Mouse (Mus musculus): ENCODE results near the gene Ppp1r36. TPM values are rescaled to one million over a fixed set of nuclear protein-coding genes. Genes with fewer than 3 reads are reported as not detected.
"Not testable (repeated sequence)": the region's sequence is repeated elsewhere in the genome, so short reads cannot be mapped to it uniquely, and the experiment has no call there.

Gene Ppp1r36
- polyA plus RNA-seq, 1 experiment from 2014 or later, result 4.3 TPM

DNA sequence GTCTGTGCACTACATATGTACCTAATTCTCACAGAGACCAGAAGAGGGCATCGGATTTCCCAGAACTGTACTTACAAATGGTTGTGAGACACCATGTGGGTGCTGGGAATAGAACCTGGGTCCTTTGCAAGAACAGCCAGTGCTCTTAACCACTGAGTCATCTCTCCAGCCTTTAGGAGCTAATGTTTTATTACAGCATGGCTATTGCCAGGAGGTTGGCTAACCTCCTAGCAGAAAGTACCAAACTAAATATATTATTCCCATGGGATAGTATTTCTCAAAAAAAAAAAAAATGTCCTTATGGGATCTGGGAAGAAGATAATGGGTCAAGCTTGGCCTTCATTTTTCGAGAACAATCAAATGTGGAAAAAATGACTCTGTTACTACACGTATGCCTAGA lies 7.9 kb downstream of the Ppp1r36 start:
- no peak overlapping the region for H3K4me2 ChIP-seq
- H3K9ac ChIP-seq (replicated peaks), result no peak overlapping the region
- no peaks in the 10 kb centered on the region for H3K36me3 ChIP-seq
- H3K27ac ChIP-seq, result no peak overlapping the region
- no peak overlapping the region for H3K4me3 ChIP-seq (replicated peaks)
- no peaks in the 10 kb centered on the region for H3K9me3 ChIP-seq
- WGBS, result 92% methylated on average over 3 of the region's 3 CpGs
- no peak for ATAC-seq (ENCODE audit: insufficient number of reproducible peaks, insufficient read depth, low FRiP score, low TSS enrichment, low read depth)
- no peaks in the 10 kb centered on the region for H3K27me3 ChIP-seq
- H3K4me1 ChIP-seq (replicated peaks), result no peaks in the 10 kb centered on the region

- Histone ChIP-seq H3K27me3 (no peaks in the 10 kb centered on the region), H3K4me1 (replicated peaks) (no peaks in the 10 kb centered on the region), H3K36me3 (no peaks in the 10 kb centered on the region), H3K9me3 (no peaks in the 10 kb centered on the region), H3K4me2 (no peak overlapping the region), H3K27ac (no peak overlapping the region), H3K9ac (replicated peaks) (no peak overlapping the region), H3K4me3 (replicated peaks) (no peak overlapping the region)
- no peak for ATAC-seq (ENCODE audit: insufficient number of reproducible peaks, insufficient read depth, low FRiP score, low TSS enrichment, low read depth)
- 56% methylated on average over 5 of the region's 5 CpGs for WGBS
Observed at GRCm38 (mm10) chr12:76427546-76427945, 10.2 kb downstream of the Ppp1r36 start.

- Histone ChIP-seq H3K36me3 (no peaks in the 10 kb centered on the region), H3K27ac (no peak overlapping the region), H3K4me1 (replicated peaks) (no peaks in the 10 kb centered on the region), H3K4me3 (replicated peaks) (no peak overlapping the region), H3K9ac (replicated peaks) (no peak overlapping the region), H3K4me2 (no peak overlapping the region), H3K9me3 (no peaks in the 10 kb centered on the region), H3K27me3 (peaks cover 18% of the 10 kb centered on the region)
- WGBS, result 44% methylated on average over 5 of the region's 5 CpGs
- no peak for ATAC-seq (ENCODE audit: insufficient number of reproducible peaks, insufficient read depth, low FRiP score, low TSS enrichment, low read depth)
Observed at GRCm38 (mm10) chr12:76430879-76431406, 13.6 kb downstream of the Ppp1r36 start.

GRCm38 (mm10) chr12:76431431-76431830 lies 14.1 kb downstream of the Ppp1r36 start:
- no peak for ATAC-seq (ENCODE audit: insufficient number of reproducible peaks, insufficient read depth, low FRiP score, low TSS enrichment, low read depth)
- 91% methylated on average over 6 of the region's 6 CpGs for WGBS

DNA sequence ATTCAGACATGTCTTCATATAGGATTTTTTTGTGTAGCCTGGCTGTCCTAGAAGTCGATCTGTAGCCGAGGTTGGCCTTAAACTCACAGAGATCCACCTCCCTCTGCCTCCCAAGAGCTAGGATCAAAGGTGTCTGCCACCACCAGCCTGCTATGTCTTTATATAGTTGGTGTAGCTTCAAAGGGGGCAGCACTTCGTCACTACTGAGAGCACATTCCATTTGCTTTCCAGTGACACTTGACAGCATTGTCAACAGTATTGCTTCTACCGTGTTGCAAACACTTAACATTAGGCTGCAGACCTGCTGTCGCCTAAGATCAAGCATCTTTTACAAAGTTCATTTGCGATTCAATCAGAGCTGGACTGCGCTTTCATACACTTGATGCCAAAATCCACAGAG lies 16.8 kb downstream of the Ppp1r36 start:
- Histone ChIP-seq H3K27me3 (peaks cover 21% of the 10 kb centered on the region), H3K4me2 (0 out of 2 replicates have a peak overlapping the region, but pooled peaks have one; percentile 65), H3K36me3 (no peaks in the 10 kb centered on the region), H3K4me3 (replicated peaks) (no peak overlapping the region), H3K27ac (no peak overlapping the region), H3K9me3 (no peaks in the 10 kb centered on the region), H3K4me1 (replicated peaks) (no peaks in the 10 kb centered on the region), H3K9ac (replicated peaks) (no peak overlapping the region)
- ATAC-seq (ENCODE audit: insufficient number of reproducible peaks, insufficient read depth, low FRiP score, low TSS enrichment, low read depth), result no peak
- WGBS, result 30% methylated on average over 7 of the region's 7 CpGs

More at GRCm38 (mm10) chr12:76431431-76431830, 14.1 kb downstream of the Ppp1r36 start:
- Histone ChIP-seq H3K4me1 (replicated peaks) (no peaks in the 10 kb centered on the region), H3K9ac (replicated peaks) (no peak overlapping the region), H3K4me3 (replicated peaks) (no peak overlapping the region), H3K36me3 (no peaks in the 10 kb centered on the region), H3K9me3 (no peaks in the 10 kb centered on the region), H3K27me3 (peaks cover 21% of the 10 kb centered on the region), H3K4me2 (no peak overlapping the region), H3K27ac (no peak overlapping the region)

DNA sequence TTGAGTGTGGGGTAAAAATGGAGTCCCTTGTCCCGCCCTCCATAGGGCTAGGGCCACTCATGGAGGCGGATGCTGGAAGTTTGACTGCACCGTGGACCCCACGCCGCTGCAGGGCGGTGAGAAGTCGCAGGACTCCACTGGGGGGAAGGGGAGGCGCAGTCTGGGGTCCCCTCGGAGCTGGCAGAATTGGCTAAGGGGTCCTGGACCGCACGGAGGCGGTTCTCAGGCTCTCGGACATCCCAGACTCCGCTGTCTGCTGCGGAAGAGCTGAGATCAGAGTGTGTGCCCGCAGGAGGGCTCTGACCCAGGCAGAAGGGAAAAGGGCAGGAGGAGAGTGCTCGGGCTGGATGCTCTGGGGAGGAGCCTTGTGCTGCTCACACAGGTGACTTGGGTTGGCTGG lies 17.7 kb downstream of the Ppp1r36 start:
- Histone ChIP-seq H3K27me3 (peaks cover 21% of the 10 kb centered on the region), H3K9me3 (no peaks in the 10 kb centered on the region), H3K4me1 (replicated peaks) (no peaks in the 10 kb centered on the region), H3K4me2 (peak overlapping the region; percentile 65), H3K4me3 (replicated peaks) (peak overlapping the region; percentile 42), H3K9ac (replicated peaks) (peak overlapping the region; percentile 61), H3K27ac (no peak overlapping the region), H3K36me3 (no peaks in the 10 kb centered on the region)
- ATAC-seq (ENCODE audit: insufficient number of reproducible peaks, insufficient read depth, low FRiP score, low TSS enrichment, low read depth), result peak; percentile 78
- WGBS, result 2% methylated on average over 17 of the region's 17 CpGs

DNA sequence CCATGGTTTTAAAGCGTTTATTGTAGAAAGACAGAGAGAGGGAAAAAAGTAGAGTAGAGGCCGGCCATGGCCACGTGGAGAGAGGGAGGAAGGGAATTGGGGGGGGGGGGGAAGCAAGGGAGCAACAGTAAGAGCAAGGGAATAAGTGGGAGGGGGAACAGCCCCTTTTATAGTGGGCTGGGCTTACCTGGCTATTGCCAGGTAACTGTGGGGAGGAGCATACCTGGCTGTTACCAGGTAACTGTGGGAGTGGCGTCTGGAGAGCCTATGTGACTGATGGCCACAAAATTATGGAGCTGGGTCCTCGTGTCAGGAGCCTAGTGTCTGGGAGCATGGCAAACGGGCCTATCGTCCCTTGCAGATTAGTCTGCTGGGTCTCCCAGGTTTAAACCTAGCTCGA lies 18.2 kb downstream of the Ppp1r36 start:
- H3K9ac ChIP-seq (replicated peaks), result no peak overlapping the region
- H3K4me3 ChIP-seq (replicated peaks), result peak overlapping the region; percentile 42
- H3K4me1 ChIP-seq (replicated peaks), result no peaks in the 10 kb centered on the region
- 34% methylated on average over 8 of the region's 8 CpGs for WGBS
- peaks cover 21% of the 10 kb centered on the region for H3K27me3 ChIP-seq
- no peaks in the 10 kb centered on the region for H3K9me3 ChIP-seq
- H3K27ac ChIP-seq, result no peak overlapping the region
- ATAC-seq (ENCODE audit: insufficient number of reproducible peaks, insufficient read depth, low FRiP score, low TSS enrichment, low read depth), result no peak
- no peaks in the 10 kb centered on the region for H3K36me3 ChIP-seq
- peak overlapping the region; percentile 65 for H3K4me2 ChIP-seq

DNA sequence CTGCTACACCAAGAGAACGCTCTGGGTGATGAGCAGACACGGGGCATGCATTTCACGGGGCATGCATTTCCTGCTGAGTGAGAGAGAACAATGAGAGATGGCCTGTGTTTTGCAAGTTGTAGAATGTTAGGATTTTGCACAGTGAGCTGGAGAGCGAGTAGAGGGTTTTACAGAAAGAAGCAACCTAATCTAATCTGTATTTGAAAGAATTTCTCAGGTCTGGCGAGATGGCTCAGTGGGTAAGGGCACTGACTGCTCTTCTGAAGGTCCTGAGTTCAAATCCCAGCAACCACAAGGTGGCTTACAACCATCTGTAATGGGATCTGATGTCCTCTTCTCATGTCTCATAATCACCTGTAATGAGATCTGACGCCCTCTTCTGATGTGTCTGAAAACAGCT lies 26.1 kb downstream of the Ppp1r36 start:
- ATAC-seq (ENCODE audit: insufficient number of reproducible peaks, insufficient read depth, low FRiP score, low TSS enrichment, low read depth), result not testable (repeated sequence)

DNA sequence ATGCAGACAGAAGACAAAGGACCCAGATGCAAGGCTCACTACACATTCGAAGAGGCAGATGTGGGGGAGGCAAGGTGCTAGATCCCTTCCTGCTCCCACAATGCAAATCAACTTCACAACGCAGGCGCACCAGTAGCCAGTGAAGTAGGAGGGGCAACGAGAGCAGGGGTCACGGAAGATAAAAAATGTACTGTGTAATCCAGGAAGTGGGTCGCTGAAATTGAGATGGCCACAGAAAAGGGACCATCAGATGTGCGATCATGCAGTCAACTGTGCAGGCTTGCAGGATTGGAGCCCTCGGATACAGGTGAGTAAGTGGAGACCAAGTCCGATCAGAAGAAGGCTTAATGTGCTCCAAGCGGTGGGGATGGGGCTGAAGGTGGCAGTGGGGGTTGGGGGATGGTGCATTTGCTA lies 27.0 kb downstream of the Ppp1r36 start:
- Histone ChIP-seq H3K4me1 (replicated peaks) (no peaks in the 10 kb centered on the region), H3K4me3 (replicated peaks) (no peak overlapping the region), H3K9me3 (no peaks in the 10 kb centered on the region), H3K27me3 (no peaks in the 10 kb centered on the region), H3K36me3 (no peaks in the 10 kb centered on the region), H3K27ac (no peak overlapping the region), H3K9ac (replicated peaks) (no peak overlapping the region), H3K4me2 (no peak overlapping the region)
- ATAC-seq (ENCODE audit: insufficient number of reproducible peaks, insufficient read depth, low FRiP score, low TSS enrichment, low read depth), result no peak
- WGBS, result 63% methylated on average over 10 of the region's 10 CpGs

More for the DNA sequence above, 26.1 kb downstream of the Ppp1r36 start:
- H3K4me3 ChIP-seq (replicated peaks); H3K27ac ChIP-seq; H3K9me3 ChIP-seq; H3K27me3 ChIP-seq; H3K9ac ChIP-seq (replicated peaks); H3K4me1 ChIP-seq (replicated peaks); H3K4me2 ChIP-seq; H3K36me3 ChIP-seq: not testable (repeated sequence)
- WGBS, result 84% methylated on average over 6 of the region's 6 CpGs

- no peaks in the 10 kb centered on the region for H3K9me3 ChIP-seq
- no peaks in the 10 kb centered on the region for H3K36me3 ChIP-seq
- H3K9ac ChIP-seq (replicated peaks), result no peak overlapping the region
- 83% methylated on average over 6 of the region's 6 CpGs for WGBS
- no peak overlapping the region for H3K4me3 ChIP-seq (replicated peaks)
- no peak overlapping the region for H3K27ac ChIP-seq
- ATAC-seq (ENCODE audit: insufficient number of reproducible peaks, insufficient read depth, low FRiP score, low TSS enrichment, low read depth), result no peak
- H3K4me1 ChIP-seq (replicated peaks), result no peaks in the 10 kb centered on the region
- H3K4me2 ChIP-seq, result no peak overlapping the region
- no peaks in the 10 kb centered on the region for H3K27me3 ChIP-seq
Observed at GRCm38 (mm10) chr12:76444862-76445261, 27.5 kb downstream of the Ppp1r36 start.

DNA sequence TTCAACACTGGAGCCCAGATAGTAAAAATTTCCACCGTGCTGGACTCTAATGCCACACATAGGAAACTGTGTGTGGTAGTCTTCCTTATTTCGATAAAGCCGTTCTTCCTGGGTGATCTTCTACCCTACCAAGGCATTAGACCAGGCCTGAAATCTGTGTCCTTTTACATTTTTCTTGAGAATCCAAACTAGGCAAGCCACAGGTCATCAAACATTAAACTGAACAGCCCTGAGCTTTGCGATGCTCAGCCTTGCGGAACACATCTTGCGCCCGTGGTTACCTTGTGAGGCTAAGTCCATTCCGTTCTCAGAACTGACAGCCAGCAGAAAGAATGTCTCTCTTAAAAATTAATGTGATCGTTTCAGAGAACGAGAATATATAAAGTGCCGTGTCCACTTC lies 28.9 kb downstream of the Ppp1r36 start:
- H3K4me1 ChIP-seq (replicated peaks), result no peaks in the 10 kb centered on the region
- no peak overlapping the region for H3K4me3 ChIP-seq (replicated peaks)
- no peaks in the 10 kb centered on the region for H3K27me3 ChIP-seq
- no peak for ATAC-seq (ENCODE audit: insufficient number of reproducible peaks, insufficient read depth, low FRiP score, low TSS enrichment, low read depth)
- H3K36me3 ChIP-seq, result no peaks in the 10 kb centered on the region
- no peak overlapping the region for H3K4me2 ChIP-seq
- 87% methylated on average over 11 of the region's 11 CpGs for WGBS
- no peak overlapping the region for H3K9ac ChIP-seq (replicated peaks)
- H3K27ac ChIP-seq, result no peak overlapping the region
- H3K9me3 ChIP-seq, result no peaks in the 10 kb centered on the region

DNA sequence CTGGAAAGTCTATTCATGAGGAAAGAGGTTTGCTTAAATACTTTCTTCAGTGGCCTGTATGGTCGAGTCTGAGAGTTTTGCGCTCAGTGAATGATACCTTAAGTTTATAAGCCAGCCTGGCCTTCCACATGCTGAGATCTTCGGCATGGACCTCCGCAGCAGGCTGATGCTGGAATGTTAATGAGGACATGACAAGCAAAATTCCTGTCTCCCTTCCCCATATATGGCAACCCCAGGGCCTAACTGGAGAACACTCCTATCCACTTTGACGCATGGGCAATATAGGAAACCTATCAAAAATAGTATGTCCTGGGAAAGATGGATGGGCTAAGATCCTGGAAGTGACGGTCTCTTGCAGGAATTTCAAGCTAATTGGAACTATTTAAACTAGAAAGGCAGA lies 30.8 kb downstream of the Ppp1r36 start:
- Histone ChIP-seq H3K4me3 (replicated peaks) (no peak overlapping the region), H3K9me3 (no peaks in the 10 kb centered on the region), H3K4me2 (no peak overlapping the region), H3K27ac (no peak overlapping the region), H3K4me1 (replicated peaks) (no peaks in the 10 kb centered on the region), H3K36me3 (no peaks in the 10 kb centered on the region), H3K9ac (replicated peaks) (no peak overlapping the region), H3K27me3 (0 out of 2 replicates have a peak, but pooled peaks cover 2% of the 10 kb centered on the region)
- 63% methylated on average over 6 of the region's 6 CpGs for WGBS
- ATAC-seq (ENCODE audit: insufficient number of reproducible peaks, insufficient read depth, low FRiP score, low TSS enrichment, low read depth), result no peak

Measured in limb, embryonic 12.5 days (tissue).